Mouse (Mus musculus): ENCODE data around the gene Mrps7.

- TF ChIP-seq CTCF (conservative IDR thresholded peaks at IDR 0.05; ENCODE audit: insufficient read depth, insufficient read length, low read depth, low read length) (no peak), POLR2A (IDR thresholded peaks at IDR 0.05; ENCODE audit: low read depth, low read length) (no peak)
Measured at GRCm38 (mm10) chr11:115600743-115601142, 3.0 kb upstream of the Mrps7 start.

Measured in kidney, adult 2 months (tissue).